Mouse (Mus musculus): Measurements from ENCODE around the gene Kifc1.
A peak's percentile ranks its signal among the peaks of the same experiment; 100 is the strongest.

The Kifc1 gene

GRCm38 (mm10) chr17:33890533-33891059, at the start of gene Kifc1:
Gene Kifc1 (minus strand): TSS chr17:33890661.
- peak; percentile 82 for DNase-seq (ENCODE audit: extremely low read depth, low read depth, low spot score)

GRCm38 (mm10) chr17:33938783-33939182, 48.3 kb upstream of the Kifc1 start:
- no peak for DNase-seq (ENCODE audit: extremely low read depth, low read depth, low spot score)

DNA sequence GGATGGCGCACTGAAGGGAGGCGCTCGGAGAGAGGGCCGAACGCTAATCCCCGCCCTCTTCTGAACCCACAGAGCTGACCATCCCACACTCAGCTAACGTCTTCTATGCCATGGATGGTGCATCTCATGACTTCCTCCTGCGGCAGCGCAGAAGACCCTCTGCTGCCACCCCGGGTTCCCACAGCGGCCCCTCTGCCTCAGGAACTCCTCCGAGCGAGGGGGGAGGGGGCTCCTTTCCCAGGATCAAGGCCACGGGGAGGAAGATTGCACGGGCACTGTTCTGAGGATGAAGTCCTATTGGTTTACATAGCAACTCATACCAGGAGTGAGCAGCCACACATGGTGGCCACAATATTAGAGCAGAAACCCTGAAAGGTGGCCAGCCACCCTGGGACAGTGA, 46.5 kb upstream of the Kifc1 start:
- no peak for DNase-seq (ENCODE audit: extremely low read depth, low read depth, low spot score)

DNA sequence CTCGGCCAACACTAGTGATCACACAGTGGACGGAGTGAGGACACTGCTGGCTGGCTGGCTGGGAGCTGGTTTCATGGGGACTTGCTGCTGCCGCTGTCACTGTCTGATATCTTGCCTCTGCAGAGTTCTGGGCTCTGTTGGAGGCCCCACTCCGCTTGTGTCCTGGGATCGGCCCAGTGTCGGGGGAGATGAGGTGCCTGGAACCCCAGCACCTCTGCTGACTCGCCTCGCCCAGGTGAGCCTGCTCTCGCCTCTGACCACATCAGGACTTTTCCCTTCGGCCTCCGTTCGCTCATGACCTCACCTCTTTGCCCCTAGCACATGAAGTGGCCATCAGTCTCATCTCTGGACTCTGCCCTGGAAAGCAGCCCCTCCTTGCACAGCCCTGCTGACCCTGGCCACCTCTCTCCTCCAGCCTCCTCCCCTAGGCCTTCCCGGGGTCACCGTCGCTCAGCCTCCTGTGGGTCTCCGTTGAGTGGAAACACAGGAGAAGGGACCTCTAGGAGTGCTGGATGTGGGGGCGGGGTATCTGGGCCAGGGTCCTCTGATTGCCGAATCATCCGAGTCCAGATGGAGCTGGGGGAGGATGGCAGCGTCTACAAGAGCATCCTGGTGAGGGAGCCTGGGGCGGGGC, 45.1 kb upstream of the Kifc1 start:
- no peak for DNase-seq (ENCODE audit: extremely low read depth, low read depth, low spot score)

GRCm38 (mm10) chr17:33932970-33933369, 42.5 kb upstream of the Kifc1 start:
- no peak for DNase-seq (ENCODE audit: extremely low read depth, low read depth, low spot score)

DNA sequence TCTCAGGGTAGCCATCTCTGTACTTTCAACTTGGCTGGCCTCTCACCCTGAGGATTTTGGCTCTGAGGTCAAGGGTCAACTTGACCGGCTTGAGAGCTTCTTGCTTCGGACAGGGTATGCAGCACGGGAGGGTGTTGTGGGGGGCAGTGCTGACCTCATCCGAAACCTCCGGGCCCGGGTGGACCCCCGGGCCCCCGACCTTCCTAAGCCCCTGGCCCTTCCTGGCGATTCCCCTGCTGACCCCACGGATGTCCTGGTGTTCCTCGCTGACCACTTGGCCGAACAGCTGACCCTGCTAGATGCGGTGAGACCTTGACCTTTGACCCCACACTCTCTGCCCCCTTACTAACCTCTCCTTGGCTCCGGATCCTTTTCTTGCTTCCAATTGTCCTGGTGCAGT, 42.0 kb upstream of the Kifc1 start:
- no peak for DNase-seq (ENCODE audit: extremely low read depth, low read depth, low spot score)

DNA sequence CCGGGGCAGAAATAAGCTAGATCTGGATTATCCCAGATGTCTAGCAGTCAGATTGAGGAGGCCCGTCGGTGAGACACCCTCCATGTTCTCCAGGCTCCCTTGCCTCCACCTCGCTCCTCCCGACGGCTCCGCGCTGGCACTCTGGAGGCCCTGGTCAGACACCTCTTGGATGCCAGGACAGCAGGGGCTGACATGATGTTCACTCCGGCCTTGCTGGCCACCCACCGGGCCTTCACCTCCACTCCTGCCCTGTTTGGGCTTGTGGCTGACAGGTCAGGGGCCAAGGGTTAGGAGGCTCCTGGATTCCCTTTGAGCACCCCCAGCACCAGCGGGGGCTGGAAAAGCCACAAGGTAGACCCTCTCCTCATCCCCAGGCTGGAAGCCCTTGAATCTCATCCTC, 41.5 kb upstream of the Kifc1 start:
- no peak for DNase-seq (ENCODE audit: extremely low read depth, low read depth, low spot score)

DNA sequence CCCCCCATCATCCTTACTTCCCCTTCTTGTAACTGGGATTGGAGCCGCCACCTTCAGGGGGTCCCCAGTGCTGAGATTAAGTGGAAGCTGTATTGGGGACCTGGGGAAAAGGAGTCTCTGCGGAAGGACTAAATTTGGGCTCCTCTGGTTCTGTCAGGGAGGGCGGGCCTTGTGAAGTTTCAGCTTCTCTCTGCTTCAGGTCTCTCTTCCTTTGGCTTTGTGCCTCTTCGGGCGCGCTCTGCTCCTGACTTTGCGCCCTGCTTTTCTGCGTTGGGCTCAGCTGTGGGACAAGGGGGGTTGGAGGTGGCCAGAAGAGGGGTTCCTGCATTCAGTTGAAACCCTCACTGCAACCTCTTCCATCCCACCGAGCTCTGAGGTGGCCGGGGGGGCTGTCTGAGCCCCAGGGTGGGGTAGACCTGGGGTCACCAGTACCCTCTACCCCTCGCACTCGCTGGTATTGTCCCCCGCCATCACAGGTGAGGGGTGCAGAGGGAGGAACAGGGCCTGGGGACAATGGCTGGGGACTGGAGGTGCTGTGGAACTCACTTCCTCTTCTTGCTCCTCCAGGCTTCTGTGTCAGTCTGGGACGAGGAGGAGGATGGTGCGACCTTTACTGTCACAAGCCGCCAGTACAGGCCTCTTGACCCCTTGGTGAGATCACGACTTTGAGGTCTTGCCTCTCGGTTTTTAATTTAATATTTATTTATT, 40.9 kb upstream of the Kifc1 start:
- DNase-seq (ENCODE audit: extremely low read depth, low read depth, low spot score) = no peak

- peak; percentile 64 for DNase-seq (ENCODE audit: extremely low read depth, low read depth, low spot score)
Measured at GRCm38 (mm10) chr17:33930280-33931158, 40.1 kb upstream of the Kifc1 start.

- no peak for DNase-seq (ENCODE audit: extremely low read depth, low read depth, low spot score)
Measured at GRCm38 (mm10) chr17:33929371-33930279, 39.2 kb upstream of the Kifc1 start, which contains the start of gene Rgl2. Gene Rgl2 (plus strand): TSS chr17:33929543.

- DNase-seq (ENCODE audit: extremely low read depth, low read depth, low spot score) = no peak
Measured at GRCm38 (mm10) chr17:33928251-33928947, 37.9 kb upstream of the Kifc1 start.

DNA sequence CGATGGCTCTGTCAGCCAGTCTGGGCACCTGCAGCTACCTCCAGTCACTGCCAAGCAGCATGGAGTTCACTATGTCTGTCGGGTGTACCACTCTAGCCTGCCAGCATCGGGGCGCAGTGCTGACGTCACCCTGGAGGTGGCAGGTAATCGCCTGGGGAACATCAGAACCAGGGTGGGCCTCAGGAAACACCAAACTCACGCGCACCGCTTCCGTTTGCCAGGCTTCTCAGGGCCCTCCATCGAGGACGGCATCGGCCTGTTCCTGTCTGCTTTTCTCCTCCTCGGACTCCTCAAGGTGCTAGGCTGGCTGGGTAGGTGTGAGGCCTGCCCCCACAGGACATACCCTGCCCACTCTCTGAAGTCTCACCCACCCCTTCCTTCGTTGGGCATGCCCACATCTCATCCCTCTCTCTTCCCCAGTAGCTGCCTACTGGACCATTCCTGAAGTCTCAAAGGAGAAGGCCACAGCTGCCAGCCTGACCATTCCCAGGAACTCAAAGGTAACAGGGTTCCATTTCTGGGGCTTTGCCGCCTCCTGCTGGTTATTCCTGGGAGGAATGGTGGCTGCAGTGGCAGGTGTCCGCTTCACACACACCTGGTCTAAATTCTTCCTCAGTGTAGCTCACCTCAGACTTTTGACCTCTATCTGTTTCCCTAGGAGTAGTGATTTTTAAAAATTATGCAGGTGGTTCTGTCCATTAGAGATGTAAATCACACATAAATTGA, 35.9 kb upstream of the Kifc1 start:
- no peak for DNase-seq (ENCODE audit: extremely low read depth, low read depth, low spot score)

- no peak for DNase-seq (ENCODE audit: extremely low read depth, low read depth, low spot score)
Measured at GRCm38 (mm10) chr17:33925406-33926116, 35.1 kb upstream of the Kifc1 start.

DNA sequence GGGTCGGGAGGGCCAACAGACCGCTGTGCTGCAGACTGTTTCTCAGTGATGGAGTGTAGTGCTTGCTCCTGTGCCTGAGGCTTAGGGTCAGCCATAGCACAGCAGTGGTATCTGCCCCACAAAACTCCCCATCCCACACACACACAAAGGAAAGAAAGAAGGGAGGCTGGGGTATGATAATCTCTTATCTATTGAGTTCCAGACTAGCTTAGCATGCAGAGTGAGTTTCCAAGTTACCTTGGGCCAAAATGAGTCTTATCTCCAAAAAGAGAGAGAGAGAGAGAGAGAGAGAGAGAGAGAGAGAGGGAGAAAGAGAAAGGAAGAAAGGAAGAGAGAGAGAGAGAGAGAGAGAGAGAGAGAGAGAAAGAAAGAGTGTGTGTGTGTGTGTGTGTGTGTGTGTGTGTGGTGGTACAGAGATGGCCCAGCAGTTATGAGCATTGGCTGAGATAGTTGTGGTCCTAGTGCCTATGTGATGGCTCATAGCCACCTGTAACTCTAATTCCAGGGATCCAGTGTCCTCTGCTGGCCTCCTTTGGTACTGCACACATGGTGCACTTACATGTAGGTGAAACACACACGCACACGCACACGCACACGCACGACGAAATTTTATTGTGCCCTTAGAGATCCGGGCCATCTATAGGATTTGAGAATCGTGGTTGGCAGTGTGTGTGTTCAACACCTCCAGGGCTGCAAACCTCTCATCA, 34.3 kb upstream of the Kifc1 start:
- DNase-seq (ENCODE audit: extremely low read depth, low read depth, low spot score) = no peak

- no peak for DNase-seq (ENCODE audit: extremely low read depth, low read depth, low spot score)
Measured at GRCm38 (mm10) chr17:33921361-33921760, 30.9 kb upstream of the Kifc1 start.

- no peak for DNase-seq (ENCODE audit: extremely low read depth, low read depth, low spot score)
Measured at GRCm38 (mm10) chr17:33920282-33921097, 30.0 kb upstream of the Kifc1 start.
